Mouse (Mus musculus): ENCODE data around the gene Sept12. TPM values are rescaled to one million over a fixed set of nuclear protein-coding genes. Genes with fewer than 3 reads are reported as not detected.

Gene Sept12
- polyA plus RNA-seq, 1 experiment from 2014 or later, result not detected

- no peaks in the 10 kb centered on the region for H3K27me3 ChIP-seq
- no peak for ATAC-seq (replicated peaks; ENCODE audit: low FRiP score)
- H3K4me3 ChIP-seq (replicated peaks), result no peak overlapping the region
- H3K4me2 ChIP-seq, result no peak overlapping the region
- peaks cover 2% of the 10 kb centered on the region for H3K4me1 ChIP-seq
- H3K36me3 ChIP-seq, result peaks cover 90% of the 10 kb centered on the region
- H3K9ac ChIP-seq, result no peak overlapping the region
- no peak overlapping the region for H3K27ac ChIP-seq
- 85% methylated on average over 4 of the region's 4 CpGs for WGBS
- no peaks in the 10 kb centered on the region for H3K9me3 ChIP-seq (replicated peaks)
Observed at GRCm38 (mm10) chr16:4945415-4945814, 52.2 kb downstream of the Sept12 start.

- no peaks in the 10 kb centered on the region for H3K27me3 ChIP-seq
- H3K4me3 ChIP-seq (replicated peaks), result no peak overlapping the region
- H3K4me2 ChIP-seq, result no peak overlapping the region
- no peak overlapping the region for H3K27ac ChIP-seq
- H3K9ac ChIP-seq, result no peak overlapping the region
- peaks cover 16% of the 10 kb centered on the region for H3K4me1 ChIP-seq
- no peaks in the 10 kb centered on the region for H3K9me3 ChIP-seq (replicated peaks)
- WGBS, result 91% methylated on average over 3 of the region's 3 CpGs
- peaks cover 82% of the 10 kb centered on the region for H3K36me3 ChIP-seq
- no peak for ATAC-seq (replicated peaks; ENCODE audit: low FRiP score)
Observed at GRCm38 (mm10) chr16:4943431-4943830, 54.2 kb downstream of the Sept12 start.

GRCm38 (mm10) chr16:4942868-4943267, 54.8 kb downstream of the Sept12 start:
- Histone ChIP-seq H3K4me3 (replicated peaks) (no peak overlapping the region), H3K27me3 (no peaks in the 10 kb centered on the region), H3K4me1 (peaks cover 19% of the 10 kb centered on the region), H3K9me3 (replicated peaks) (no peaks in the 10 kb centered on the region), H3K27ac (no peak overlapping the region), H3K4me2 (no peak overlapping the region), H3K9ac (no peak overlapping the region), H3K36me3 (peaks cover 78% of the 10 kb centered on the region)
- WGBS, result 91% methylated on average over 8 of the region's 8 CpGs
- ATAC-seq (replicated peaks; ENCODE audit: low FRiP score), result no peak

GRCm38 (mm10) chr16:4941016-4941415, 56.6 kb downstream of the Sept12 start:
- Histone ChIP-seq H3K4me3 (replicated peaks) (no peak overlapping the region), H3K36me3 (peaks cover 78% of the 10 kb centered on the region), H3K4me2 (no peak overlapping the region), H3K27me3 (no peaks in the 10 kb centered on the region), H3K27ac (no peak overlapping the region), H3K9me3 (replicated peaks) (no peaks in the 10 kb centered on the region), H3K9ac (no peak overlapping the region), H3K4me1 (peaks cover 22% of the 10 kb centered on the region)
- ATAC-seq (replicated peaks; ENCODE audit: low FRiP score), result no peak

GRCm38 (mm10) chr16:4940311-4940850, 57.3 kb downstream of the Sept12 start:
- peak overlapping the region; percentile 87; the same call in 1 of the 2 replicates for H3K4me2 ChIP-seq

GRCm38 (mm10) chr16:4939412-4939811, 58.2 kb downstream of the Sept12 start:
- 1% methylated on average over 16 of the region's 16 CpGs for WGBS
- Histone ChIP-seq H3K4me2 (peak overlapping the region; percentile 87), H3K4me1 (peaks cover 22% of the 10 kb centered on the region), H3K9me3 (replicated peaks) (no peaks in the 10 kb centered on the region), H3K4me3 (replicated peaks) (peak overlapping the region; percentile 97), H3K36me3 (peaks cover 79% of the 10 kb centered on the region), H3K9ac (peak overlapping the region; percentile 96), H3K27me3 (no peaks in the 10 kb centered on the region), H3K27ac (peak overlapping the region; percentile 93)
- peak; percentile 77 for ATAC-seq (replicated peaks; ENCODE audit: low FRiP score)

More at GRCm38 (mm10) chr16:4940311-4940850, 57.3 kb downstream of the Sept12 start:
- Histone ChIP-seq H3K27ac (peak overlapping the region; percentile 93), H3K36me3 (peaks cover 78% of the 10 kb centered on the region), H3K4me3 (replicated peaks) (peak overlapping the region; percentile 97), H3K4me1 (peaks cover 22% of the 10 kb centered on the region), H3K9me3 (replicated peaks) (no peaks in the 10 kb centered on the region), H3K9ac (no peak overlapping the region), H3K27me3 (no peaks in the 10 kb centered on the region)
- ATAC-seq (replicated peaks; ENCODE audit: low FRiP score), result no peak
- 90% methylated on average over 10 of the region's 10 CpGs for WGBS

- Histone ChIP-seq H3K27me3 (no peaks in the 10 kb centered on the region), H3K4me2 (peak overlapping the region; percentile 87), H3K27ac (peak overlapping the region; percentile 93), H3K9ac (peak overlapping the region; percentile 96), H3K4me3 (replicated peaks) (peak overlapping the region; percentile 97), H3K36me3 (peaks cover 79% of the 10 kb centered on the region), H3K4me1 (peaks cover 22% of the 10 kb centered on the region), H3K9me3 (replicated peaks) (no peaks in the 10 kb centered on the region)
- under 1% methylated on average over 28 of the region's 28 CpGs for WGBS
- peak; percentile 96 for ATAC-seq (replicated peaks; ENCODE audit: low FRiP score)
Observed at GRCm38 (mm10) chr16:4938989-4939388, 58.7 kb downstream of the Sept12 start.

- Histone ChIP-seq H3K9me3 (replicated peaks) (no peaks in the 10 kb centered on the region), H3K9ac (peak within 1 kb of the TSS; percentile 96), H3K4me1 (peaks cover 22% of the 10 kb centered on the region), H3K4me3 (replicated peaks) (peak within 1 kb of the TSS; percentile 97), H3K4me2 (peak within 1 kb of the TSS; percentile 87), H3K36me3 (peaks cover 79% of the 10 kb centered on the region), H3K27ac (peak within 1 kb of the TSS; percentile 93), H3K27me3 (no peaks in the 10 kb centered on the region)
- 0% methylated on average over 2 of the region's 2 CpGs for WGBS
- no peak for ATAC-seq (replicated peaks; ENCODE audit: low FRiP score)
Observed at GRCm38 (mm10) chr16:4938461-4938860, 59.2 kb downstream of the Sept12 start, which contains the start of gene Nudt16l1. Gene Nudt16l1, plus strand, starts transcription at chr16:4938761.

GRCm38 (mm10) chr16:4937351-4938190, 60.1 kb downstream of the Sept12 start:
- Histone ChIP-seq H3K4me1 (peaks cover 22% of the 10 kb centered on the region), H3K27me3 (no peaks in the 10 kb centered on the region), H3K9ac (no peak overlapping the region), H3K4me2 (no peak overlapping the region), H3K27ac (no peak overlapping the region), H3K36me3 (peaks cover 79% of the 10 kb centered on the region), H3K9me3 (replicated peaks) (no peaks in the 10 kb centered on the region), H3K4me3 (replicated peaks) (no peak overlapping the region)
- no peak for ATAC-seq (replicated peaks; ENCODE audit: low FRiP score)
- 87% methylated on average over 8 of the region's 8 CpGs for WGBS

Other genes with a start within 250 kb of the Sept12 start
- 101 and 108 TPM in 2 replicates for gene Cdip1, start 207.6 kb downstream of the Sept12 start, polyA plus RNA-seq (2015; fragmentation: Nextera tagmentation; extraction: Ambion mirVana)
- 0.19 and 0.83 TPM in 2 replicates for gene 4930562C15Rik, start 162.4 kb downstream of the Sept12 start, polyA plus RNA-seq (2015; fragmentation: Nextera tagmentation; extraction: Ambion mirVana)
- 37.4 and 39.7 TPM in 2 replicates for gene Ubald1, start 117.5 kb downstream of the Sept12 start, polyA plus RNA-seq (2015; fragmentation: Nextera tagmentation; extraction: Ambion mirVana)
- 88.2 and 98.1 TPM in 2 replicates for gene Mgrn1, start 111.6 kb downstream of the Sept12 start, polyA plus RNA-seq (2015; fragmentation: Nextera tagmentation; extraction: Ambion mirVana)
- 151 and 155 TPM in 2 replicates for gene Nudt16l1, start 59.1 kb downstream of the Sept12 start, polyA plus RNA-seq (2015; fragmentation: Nextera tagmentation; extraction: Ambion mirVana)
- 59.7 and 69.3 TPM in 2 replicates for gene Anks3, start 33.6 kb downstream of the Sept12 start, polyA plus RNA-seq (2015; fragmentation: Nextera tagmentation; extraction: Ambion mirVana)
- gene Smim22, start 9.4 kb upstream of the Sept12 start, polyA plus RNA-seq (2015; fragmentation: Nextera tagmentation; extraction: Ambion mirVana), result 11.2 and 13.7 TPM in 2 replicates
- gene Rogdi, start 15.7 kb upstream of the Sept12 start, polyA plus RNA-seq (2015; fragmentation: Nextera tagmentation; extraction: Ambion mirVana), result 93.5 and 101 TPM in 2 replicates
- gene Glyr1, start 52.0 kb upstream of the Sept12 start, polyA plus RNA-seq (2015; fragmentation: Nextera tagmentation; extraction: Ambion mirVana), result 162 and 164 TPM in 2 replicates
- gene Ubn1, start 52.2 kb upstream of the Sept12 start, polyA plus RNA-seq (2015; fragmentation: Nextera tagmentation; extraction: Ambion mirVana), result 18.5 and 19.9 TPM in 2 replicates
- 2.4 and 2.9 TPM in 2 replicates for gene Ppl, start 134.6 kb upstream of the Sept12 start, polyA plus RNA-seq (2015; fragmentation: Nextera tagmentation; extraction: Ambion mirVana)
- 0.06 and 0.09 TPM in 2 replicates for gene Sec14l5, start 149.3 kb upstream of the Sept12 start, polyA plus RNA-seq (2015; fragmentation: Nextera tagmentation; extraction: Ambion mirVana)
- 19.4 and 21.2 TPM in 2 replicates for gene Nagpa, start 206.2 kb upstream of the Sept12 start, polyA plus RNA-seq (2015; fragmentation: Nextera tagmentation; extraction: Ambion mirVana)
- gene AU021092, start 224.4 kb upstream of the Sept12 start, polyA plus RNA-seq (2015; fragmentation: Nextera tagmentation; extraction: Ambion mirVana), result 5.1 and 5.8 TPM in 2 replicates
- gene Alg1, start 235.8 kb upstream of the Sept12 start, polyA plus RNA-seq (2015; fragmentation: Nextera tagmentation; extraction: Ambion mirVana), result 32.8 and 35.8 TPM in 2 replicates